Mouse (Mus musculus): ENCODE data around the gene Hist3h2ba. TPM values are rescaled to one million over a fixed set of nuclear protein-coding genes. Genes with fewer than 3 reads are reported as not detected.

Hist3h2ba gene
- polyA plus RNA-seq, 1 experiment from 2014 or later = 8.4 TPM

- 34% methylated on average over 3 of the region's 3 CpGs for WGBS (ENCODE audit: insufficient replicate concordance)
- H3K4me1 ChIP-seq (ENCODE audit: control insufficient read depth, insufficient read depth, low read length) = no peaks in the 10 kb centered on the region
- H3K4me2 ChIP-seq = no peak overlapping the region
- H3K4me3 ChIP-seq (ENCODE audit: low read depth, low read length) = no peak overlapping the region
- no peaks in the 10 kb centered on the region for H3K27me3 ChIP-seq (ENCODE audit: control insufficient read depth, insufficient read depth, low read length)
- ATAC-seq (replicated peaks; ENCODE audit: insufficient number of reproducible peaks, low FRiP score, low TSS enrichment) = no peak
- H3K9ac ChIP-seq (ENCODE audit: low read depth, low read length) = 0 out of 2 replicates have a peak overlapping the region, but pooled peaks have one; percentile 25
- H3K27ac ChIP-seq (ENCODE audit: low read depth, low read length) = no peak overlapping the region
- H3K36me3 ChIP-seq (ENCODE audit: control insufficient read depth, insufficient read depth, low read length) = peaks cover 20% of the 10 kb centered on the region
- H3K9me3 ChIP-seq (replicated peaks; ENCODE audit: control insufficient read depth, low read length) = no peaks in the 10 kb centered on the region
Measured at GRCm38 (mm10) chr11:58929641-58930040, 19.1 kb upstream of the Hist3h2ba start.

- no peak for ATAC-seq (replicated peaks; ENCODE audit: insufficient number of reproducible peaks, low FRiP score, low TSS enrichment)
Measured at GRCm38 (mm10) chr11:58930254-58930653, 18.5 kb upstream of the Hist3h2ba start.

GRCm38 (mm10) chr11:58931576-58931975, 17.1 kb upstream of the Hist3h2ba start:
- 71% methylated on average over 4 of the region's 4 CpGs for WGBS (ENCODE audit: insufficient replicate concordance)
- no peaks in the 10 kb centered on the region for H3K4me1 ChIP-seq (ENCODE audit: control insufficient read depth, insufficient read depth, low read length)
- no peak for ATAC-seq (replicated peaks; ENCODE audit: insufficient number of reproducible peaks, low FRiP score, low TSS enrichment)
- no peak overlapping the region for H3K4me3 ChIP-seq (ENCODE audit: low read depth, low read length)
- H3K9ac ChIP-seq (ENCODE audit: low read depth, low read length) = no peak overlapping the region
- H3K9me3 ChIP-seq (replicated peaks; ENCODE audit: control insufficient read depth, low read length) = no peaks in the 10 kb centered on the region
- H3K27me3 ChIP-seq (ENCODE audit: control insufficient read depth, insufficient read depth, low read length) = no peaks in the 10 kb centered on the region
- H3K4me2 ChIP-seq = no peak overlapping the region
- peaks cover 20% of the 10 kb centered on the region for H3K36me3 ChIP-seq (ENCODE audit: control insufficient read depth, insufficient read depth, low read length)
- H3K27ac ChIP-seq (ENCODE audit: low read depth, low read length) = no peak overlapping the region

More at GRCm38 (mm10) chr11:58930254-58930653, 18.5 kb upstream of the Hist3h2ba start:
- Histone ChIP-seq H3K9me3 (replicated peaks; ENCODE audit: control insufficient read depth, low read length) (no peaks in the 10 kb centered on the region), H3K9ac (ENCODE audit: low read depth, low read length) (no peak overlapping the region), H3K4me1 (ENCODE audit: control insufficient read depth, insufficient read depth, low read length) (no peaks in the 10 kb centered on the region), H3K27me3 (ENCODE audit: control insufficient read depth, insufficient read depth, low read length) (no peaks in the 10 kb centered on the region), H3K4me2 (no peak overlapping the region), H3K36me3 (ENCODE audit: control insufficient read depth, insufficient read depth, low read length) (peaks cover 20% of the 10 kb centered on the region), H3K4me3 (ENCODE audit: low read depth, low read length) (no peak overlapping the region), H3K27ac (ENCODE audit: low read depth, low read length) (no peak overlapping the region)
- WGBS (ENCODE audit: insufficient replicate concordance) = 71% methylated on average over 3 of the region's 3 CpGs

- peak overlapping the region; percentile 92 for H3K27ac ChIP-seq (ENCODE audit: low read depth, low read length)
- ATAC-seq (replicated peaks; ENCODE audit: insufficient number of reproducible peaks, low FRiP score, low TSS enrichment) = no peak
- no peaks in the 10 kb centered on the region for H3K27me3 ChIP-seq (ENCODE audit: control insufficient read depth, insufficient read depth, low read length)
- peak overlapping the region; percentile 79 for H3K9ac ChIP-seq (ENCODE audit: low read depth, low read length)
- H3K36me3 ChIP-seq (ENCODE audit: control insufficient read depth, insufficient read depth, low read length) = peaks cover 14% of the 10 kb centered on the region
- peak overlapping the region; percentile 100 for H3K4me2 ChIP-seq
- H3K4me3 ChIP-seq (ENCODE audit: low read depth, low read length) = peak overlapping the region; percentile 86
- H3K9me3 ChIP-seq (replicated peaks; ENCODE audit: control insufficient read depth, low read length) = no peaks in the 10 kb centered on the region
- WGBS (ENCODE audit: insufficient replicate concordance) = 1% methylated on average over 13 of the region's 13 CpGs
- peaks cover 10% of the 10 kb centered on the region for H3K4me1 ChIP-seq (ENCODE audit: control insufficient read depth, insufficient read depth, low read length)
Measured at GRCm38 (mm10) chr11:58937909-58938308, 10.8 kb upstream of the Hist3h2ba start.

- 0 out of 2 replicates have a peak, but pooled peaks cover 3% of the 10 kb centered on the region for H3K27me3 ChIP-seq (ENCODE audit: control insufficient read depth, insufficient read depth, low read length)
- H3K4me3 ChIP-seq (ENCODE audit: low read depth, low read length) = peak within 1 kb of the TSS; percentile 86
- H3K4me1 ChIP-seq (ENCODE audit: control insufficient read depth, insufficient read depth, low read length) = peaks cover 10% of the 10 kb centered on the region
- peaks cover 9% of the 10 kb centered on the region for H3K36me3 ChIP-seq (ENCODE audit: control insufficient read depth, insufficient read depth, low read length)
- peak within 1 kb of the TSS; percentile 79 for H3K9ac ChIP-seq (ENCODE audit: low read depth, low read length)
- no peaks in the 10 kb centered on the region for H3K9me3 ChIP-seq (replicated peaks; ENCODE audit: control insufficient read depth, low read length)
- ATAC-seq (replicated peaks; ENCODE audit: insufficient number of reproducible peaks, low FRiP score, low TSS enrichment) = peak; percentile 90
- WGBS (ENCODE audit: insufficient replicate concordance) = under 1% methylated on average over 72 of the region's 95 CpGs
- peak within 1 kb of the TSS; percentile 92 for H3K27ac ChIP-seq (ENCODE audit: low read depth, low read length)
- H3K4me2 ChIP-seq = peak within 1 kb of the TSS; percentile 100
Measured at GRCm38 (mm10) chr11:58938322-58939087, 10.2 kb upstream of the Hist3h2ba start, which contains the start of gene Rnf187. Gene Rnf187, minus strand, starts transcription at chr11:58938916.

GRCm38 (mm10) chr11:58939088-58939439, 9.7 kb upstream of the Hist3h2ba start:
- peak overlapping the region; percentile 92; the same call in 1 of the 2 replicates for H3K27ac ChIP-seq (ENCODE audit: low read depth, low read length)
- H3K9me3 ChIP-seq (replicated peaks; ENCODE audit: control insufficient read depth, low read length) = no peaks in the 10 kb centered on the region
- 19% methylated on average over 6 of the region's 6 CpGs for WGBS (ENCODE audit: insufficient replicate concordance)

GRCm38 (mm10) chr11:58944136-58944535, 4.6 kb upstream of the Hist3h2ba start:
- no peak overlapping the region for H3K4me2 ChIP-seq
- H3K27me3 ChIP-seq (ENCODE audit: control insufficient read depth, insufficient read depth, low read length) = peaks cover 26% of the 10 kb centered on the region
- no peaks in the 10 kb centered on the region for H3K9me3 ChIP-seq (replicated peaks; ENCODE audit: control insufficient read depth, low read length)
- H3K9ac ChIP-seq (ENCODE audit: low read depth, low read length) = no peak overlapping the region
- H3K36me3 ChIP-seq (ENCODE audit: control insufficient read depth, insufficient read depth, low read length) = no peaks in the 10 kb centered on the region
- ATAC-seq (replicated peaks; ENCODE audit: insufficient number of reproducible peaks, low FRiP score, low TSS enrichment) = no peak
- no peak overlapping the region for H3K4me3 ChIP-seq (ENCODE audit: low read depth, low read length)
- H3K4me1 ChIP-seq (ENCODE audit: control insufficient read depth, insufficient read depth, low read length) = peaks cover 7% of the 10 kb centered on the region; the same call in 1 of the 2 replicates
- H3K27ac ChIP-seq (ENCODE audit: low read depth, low read length) = no peak overlapping the region
- 79% methylated on average over 5 of the region's 5 CpGs for WGBS (ENCODE audit: insufficient replicate concordance)

More at GRCm38 (mm10) chr11:58939088-58939439, 9.7 kb upstream of the Hist3h2ba start:
- H3K36me3 ChIP-seq (ENCODE audit: control insufficient read depth, insufficient read depth, low read length) = peaks cover 4% of the 10 kb centered on the region; the same call in 1 of the 2 replicates
- H3K4me2 ChIP-seq = peak overlapping the region; percentile 100
- peak overlapping the region; percentile 79 for H3K9ac ChIP-seq (ENCODE audit: low read depth, low read length)
- no peak for ATAC-seq (replicated peaks; ENCODE audit: insufficient number of reproducible peaks, low FRiP score, low TSS enrichment)
- H3K4me1 ChIP-seq (ENCODE audit: control insufficient read depth, insufficient read depth, low read length) = peaks cover 10% of the 10 kb centered on the region
- H3K27me3 ChIP-seq (ENCODE audit: control insufficient read depth, insufficient read depth, low read length) = peaks cover 6% of the 10 kb centered on the region; the same call in 1 of the 2 replicates
- H3K4me3 ChIP-seq (ENCODE audit: low read depth, low read length) = peak overlapping the region; percentile 86

GRCm38 (mm10) chr11:58947306-58947705, 1.4 kb upstream of the Hist3h2ba start:
- 72% methylated on average over 3 of the region's 3 CpGs for WGBS (ENCODE audit: insufficient replicate concordance)
- H3K27me3 ChIP-seq (ENCODE audit: control insufficient read depth, insufficient read depth, low read length) = peaks cover 49% of the 10 kb centered on the region

More at GRCm38 (mm10) chr11:58947306-58947705, 1.4 kb upstream of the Hist3h2ba start:
- Histone ChIP-seq H3K27ac (ENCODE audit: low read depth, low read length) (no peak overlapping the region), H3K4me1 (ENCODE audit: control insufficient read depth, insufficient read depth, low read length) (peaks cover 7% of the 10 kb centered on the region; the same call in 1 of the 2 replicates), H3K9ac (ENCODE audit: low read depth, low read length) (no peak overlapping the region), H3K9me3 (replicated peaks; ENCODE audit: control insufficient read depth, low read length) (no peaks in the 10 kb centered on the region), H3K36me3 (ENCODE audit: control insufficient read depth, insufficient read depth, low read length) (no peaks in the 10 kb centered on the region), H3K4me2 (no peak overlapping the region), H3K4me3 (ENCODE audit: low read depth, low read length) (no peak overlapping the region)
- no peak for ATAC-seq (replicated peaks; ENCODE audit: insufficient number of reproducible peaks, low FRiP score, low TSS enrichment)
